Mouse (Mus musculus): ENCODE measurements around the gene Tdrd6. TPM values are rescaled to one million over a fixed set of nuclear protein-coding genes. Genes with fewer than 3 reads are reported as not detected.

The Tdrd6 gene
- total RNA-seq, 2 experiments from 2014 or later = not detected

- no peak for ATAC-seq (replicated peaks; ENCODE audit: poor library complexity, severe bottlenecking)
Observed at GRCm38 (mm10) chr17:43622076-43622475, 8.0 kb downstream of the Tdrd6 start.

- no peak for ATAC-seq (replicated peaks; ENCODE audit: poor library complexity, severe bottlenecking)
Observed at GRCm38 (mm10) chr17:43619156-43619555, 10.9 kb downstream of the Tdrd6 start.

GRCm38 (mm10) chr17:43612221-43612620, 17.9 kb downstream of the Tdrd6 start:
- ATAC-seq (replicated peaks; ENCODE audit: poor library complexity, severe bottlenecking) = no peak

- peak; percentile 69 for ATAC-seq (replicated peaks; ENCODE audit: poor library complexity, severe bottlenecking)
Observed at GRCm38 (mm10) chr17:43611586-43611985, 18.5 kb downstream of the Tdrd6 start.

GRCm38 (mm10) chr17:43606704-43607103, 23.4 kb downstream of the Tdrd6 start:
- peak; percentile 93 for ATAC-seq (replicated peaks; ENCODE audit: poor library complexity, severe bottlenecking)

- ATAC-seq (replicated peaks; ENCODE audit: poor library complexity, severe bottlenecking) = no peak
Observed at GRCm38 (mm10) chr17:43598706-43599105, 31.4 kb downstream of the Tdrd6 start.

GRCm38 (mm10) chr17:43597742-43598141, 32.4 kb downstream of the Tdrd6 start:
- no peak for ATAC-seq (replicated peaks; ENCODE audit: poor library complexity, severe bottlenecking)

- no peak for ATAC-seq (replicated peaks; ENCODE audit: poor library complexity, severe bottlenecking)
Observed at GRCm38 (mm10) chr17:43592296-43593291, 37.5 kb downstream of the Tdrd6 start.

- no peak for ATAC-seq (replicated peaks; ENCODE audit: poor library complexity, severe bottlenecking)
Observed at GRCm38 (mm10) chr17:43590531-43590930, 39.6 kb downstream of the Tdrd6 start.

GRCm38 (mm10) chr17:43589750-43590149, 40.3 kb downstream of the Tdrd6 start:
- ATAC-seq (replicated peaks; ENCODE audit: poor library complexity, severe bottlenecking) = peak; percentile 94

GRCm38 (mm10) chr17:43587278-43587677, 42.8 kb downstream of the Tdrd6 start:
- ATAC-seq (replicated peaks; ENCODE audit: poor library complexity, severe bottlenecking) = no peak

- ATAC-seq (replicated peaks; ENCODE audit: poor library complexity, severe bottlenecking) = no peak
Observed at GRCm38 (mm10) chr17:43584771-43585170, 45.3 kb downstream of the Tdrd6 start.

- no peak for ATAC-seq (replicated peaks; ENCODE audit: poor library complexity, severe bottlenecking)
Observed at GRCm38 (mm10) chr17:43581012-43581467, 49.1 kb downstream of the Tdrd6 start.

- ATAC-seq (replicated peaks; ENCODE audit: poor library complexity, severe bottlenecking) = peak; percentile 44
Observed at GRCm38 (mm10) chr17:43580456-43580855, 49.6 kb downstream of the Tdrd6 start.

- ATAC-seq (replicated peaks; ENCODE audit: poor library complexity, severe bottlenecking) = peak; percentile 92
Observed at GRCm38 (mm10) chr17:43573624-43574073, 56.5 kb downstream of the Tdrd6 start.

- no peak for ATAC-seq (replicated peaks; ENCODE audit: poor library complexity, severe bottlenecking)
Observed at GRCm38 (mm10) chr17:43569287-43569686, 60.8 kb downstream of the Tdrd6 start.

- peak; percentile 65 for ATAC-seq (replicated peaks; ENCODE audit: poor library complexity, severe bottlenecking)
Observed at GRCm38 (mm10) chr17:43567992-43568888, 61.9 kb downstream of the Tdrd6 start, which contains the start of gene Pla2g7. Gene Pla2g7 (plus strand): TSS chr17:43568098.

GRCm38 (mm10) chr17:43567593-43567991, 62.5 kb downstream of the Tdrd6 start:
- ATAC-seq (replicated peaks; ENCODE audit: poor library complexity, severe bottlenecking) = no peak

Measured in granulocyte monocyte progenitor cell, adult 5-6 weeks (primary cell).